In genomic region chr9:32415952-32416351, GRCm38 (mm10) we compare ENCODE assay signal across 45 mouse cellular contexts. TPM values are rescaled to one million over a fixed set of nuclear protein-coding genes. Genes with fewer than 3 reads are reported as not detected.
"Had no signal": no experiment of that assay in that cellular context is flagged by ENCODE, and none has a peak within 500 bp of the region (broad histone marks: within the 10 kb centered on the region; RNA-seq: fewer than 3 reads in every experiment).

No protein-coding gene starts in this region.

- H3K9ac ChIP-seq: limb, embryonic 12.5 days; limb, embryonic 13.5 days; limb, embryonic 15.5 days; liver, embryonic 12.5 days; liver, embryonic 13.5 days; liver, embryonic 14.5 days; liver, embryonic 15.5 days; liver, postnatal 0 days; lung, embryonic 14.5 days; lung, embryonic 15.5 days; midbrain, embryonic 12.5 days; midbrain, embryonic 13.5 days; midbrain, embryonic 15.5 days had no signal

- H3K4me3 ChIP-seq: limb, embryonic 10.5 days; limb, embryonic 12.5 days; limb, embryonic 13.5 days; limb, embryonic 15.5 days; liver, embryonic 12.5 days; liver, embryonic 13.5 days; liver, embryonic 15.5 days; lung, embryonic 15.5 days; megakaryocyte, embryonic 14.5 days; midbrain, embryonic 10.5 days; midbrain, embryonic 12.5 days; midbrain, embryonic 13.5 days; midbrain, embryonic 15.5 days; myocyte had no signal

- H3K27me3 ChIP-seq: limb, embryonic 12.5 days; limb, embryonic 13.5 days; limb, embryonic 15.5 days; liver, embryonic 13.5 days; lung, embryonic 15.5 days; megakaryocyte, embryonic 14.5 days had no signal

- H3K4me1 ChIP-seq: liver, embryonic 13.5 days; lung, embryonic 15.5 days; midbrain, embryonic 15.5 days had no signal

- DNase-seq: left cerebral cortex, postnatal 4 days; liver; liver, embryonic 13.5 days; liver, postnatal 0 days; lung, adult 18-20 months; lung, adult 2 months; lung, embryonic 14.5 days; lung, postnatal 10 days; lung, postnatal 14 days; lung, postnatal 36 days; lung, postnatal 4 days; midbrain, embryonic 14.5 days had no signal

- H3K27ac ChIP-seq: limb, embryonic 10.5 days; limb, embryonic 12.5 days; limb, embryonic 13.5 days; limb, embryonic 15.5 days; liver, embryonic 12.5 days; liver, embryonic 13.5 days; liver, embryonic 14.5 days; liver, embryonic 15.5 days; lung, embryonic 15.5 days; macrophage; midbrain, embryonic 10.5 days; midbrain, embryonic 12.5 days; midbrain, embryonic 13.5 days; midbrain, embryonic 15.5 days had no signal

- H3K9me3 ChIP-seq: limb, embryonic 10.5 days; limb, embryonic 12.5 days; limb, embryonic 13.5 days; limb, embryonic 15.5 days; liver, embryonic 12.5 days; liver, embryonic 13.5 days; liver, embryonic 15.5 days; lung, embryonic 15.5 days; megakaryocyte, embryonic 14.5 days; midbrain, embryonic 10.5 days; midbrain, embryonic 12.5 days; midbrain, embryonic 13.5 days; midbrain, embryonic 15.5 days had no signal

- H3K36me3 ChIP-seq: limb, embryonic 15.5 days; liver, embryonic 12.5 days; liver, embryonic 13.5 days; liver, embryonic 15.5 days; lung, embryonic 15.5 days; midbrain, embryonic 10.5 days; midbrain, embryonic 12.5 days; midbrain, embryonic 13.5 days; midbrain, embryonic 15.5 days had no signal

RNA-seq across cellular contexts. Expression of gene Kcnj1, which starts 43.7 kb away (rescaled TPM):
- total RNA-seq: left cerebral cortex, postnatal 10 days; left cerebral cortex, postnatal 14 days; left cerebral cortex, postnatal 25 days; left cerebral cortex, postnatal 36 days; left cerebral cortex, postnatal 4 days; liver, adult 2 months; megakaryocyte progenitor cell, adult 5-6 weeks; megakaryocyte, adult 5-6 weeks; megakaryocyte-erythroid progenitor cell, adult 5-6 weeks; midbrain, postnatal 0 days had no signal
- polyA plus RNA-seq: limb, embryonic 10.5 days; limb, embryonic 11.5 days; limb, embryonic 12.5 days; limb, embryonic 13.5 days; limb, embryonic 14.5 days; limb, embryonic 15.5 days; liver, adult 2 months; liver, embryonic 11.5 days; liver, embryonic 12.5 days; liver, embryonic 13.5 days; liver, embryonic 14.5 days; liver, embryonic 15.5 days; liver, embryonic 16.5 days; liver, postnatal 0 days; lung, adult 2 months; lung, embryonic 14.5 days; lung, embryonic 15.5 days; lung, embryonic 16.5 days; lung, postnatal 0 days; macrophage; midbrain, embryonic 10.5 days; midbrain, embryonic 11.5 days; midbrain, embryonic 12.5 days; midbrain, embryonic 13.5 days; midbrain, embryonic 14.5 days; midbrain, embryonic 15.5 days; midbrain, embryonic 16.5 days; midbrain, postnatal 0 days; myocyte; neural tube, embryonic 11.5 days had no signal
